Mouse (Mus musculus): ENCODE measurements around the gene Gm43518. TPM values are rescaled to one million over a fixed set of nuclear protein-coding genes. Genes with fewer than 3 reads are reported as not detected.

Gene Gm43518
- total RNA-seq, 2 experiments from 2014 or later, result 0.91 to 1.7 TPM

- no peak for DNase-seq
Measured at GRCm38 (mm10) chr5:123933957-123934591, 6.9 kb downstream of the Gm43518 start.

- no peak for DNase-seq
Measured at GRCm38 (mm10) chr5:123935931-123936330, 8.7 kb downstream of the Gm43518 start.

DNA sequence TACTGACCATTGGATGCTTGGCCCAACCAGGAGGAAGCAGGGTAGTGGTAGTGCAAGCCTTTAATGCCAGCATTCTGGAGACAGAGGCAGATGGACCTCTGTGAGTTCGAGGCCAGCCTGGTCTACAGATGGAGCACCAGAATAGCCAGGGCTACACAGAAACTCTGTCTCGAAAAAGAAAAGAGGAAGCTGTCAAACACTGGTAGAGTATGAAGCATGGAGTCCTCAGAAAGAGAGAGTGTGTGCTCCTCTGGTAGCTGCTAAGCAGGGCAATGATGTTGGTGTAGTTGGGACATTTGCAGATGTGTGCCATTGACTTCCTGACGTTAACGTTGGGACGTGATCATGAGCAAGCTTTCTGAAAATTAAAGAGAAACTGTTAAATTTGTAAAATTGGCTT lies 11.3 kb downstream of the Gm43518 start:
- no peak for DNase-seq

GRCm38 (mm10) chr5:123946546-123946945 lies 19.3 kb downstream of the Gm43518 start:
- no peak for DNase-seq

GRCm38 (mm10) chr5:123947041-123947761 lies 20.0 kb downstream of the Gm43518 start:
- no peak for DNase-seq

GRCm38 (mm10) chr5:123952365-123953045 lies 25.3 kb downstream of the Gm43518 start:
- DNase-seq, result peak; percentile 32 to 48

GRCm38 (mm10) chr5:123957213-123957612 lies 30.0 kb downstream of the Gm43518 start:
- no peak for DNase-seq

DNA sequence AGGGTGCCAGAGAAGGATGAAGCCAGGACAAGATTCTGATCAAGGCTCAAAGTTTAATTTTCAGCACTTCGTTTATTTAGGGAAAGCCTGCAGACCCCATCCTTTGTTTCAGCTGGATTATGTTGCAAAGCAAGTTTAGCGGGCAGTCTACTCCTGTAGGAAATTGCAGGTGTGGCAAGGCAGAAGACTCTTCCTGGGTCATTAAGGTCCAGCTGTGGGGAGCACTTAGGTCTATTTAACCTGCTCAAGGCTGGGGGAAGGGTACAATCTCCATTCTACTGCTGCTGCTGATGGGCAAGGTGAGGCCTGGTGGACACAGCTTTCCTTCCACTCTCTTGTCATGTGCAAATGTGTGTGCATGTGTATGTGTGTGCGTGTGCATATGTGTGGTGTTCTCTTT lies 31.8 kb downstream of the Gm43518 start:
- no peak for DNase-seq

GRCm38 (mm10) chr5:123960129-123960528 lies 32.9 kb downstream of the Gm43518 start:
- DNase-seq, result no peak

GRCm38 (mm10) chr5:123961046-123961445 lies 33.8 kb downstream of the Gm43518 start:
- DNase-seq, result no peak

- DNase-seq, result no peak
Measured at GRCm38 (mm10) chr5:123964208-123964607, 37.0 kb downstream of the Gm43518 start.

GRCm38 (mm10) chr5:123966759-123967158 lies 39.5 kb downstream of the Gm43518 start:
- DNase-seq, result no peak

GRCm38 (mm10) chr5:123968468-123968867 lies 41.2 kb downstream of the Gm43518 start:
- no peak for DNase-seq

DNA sequence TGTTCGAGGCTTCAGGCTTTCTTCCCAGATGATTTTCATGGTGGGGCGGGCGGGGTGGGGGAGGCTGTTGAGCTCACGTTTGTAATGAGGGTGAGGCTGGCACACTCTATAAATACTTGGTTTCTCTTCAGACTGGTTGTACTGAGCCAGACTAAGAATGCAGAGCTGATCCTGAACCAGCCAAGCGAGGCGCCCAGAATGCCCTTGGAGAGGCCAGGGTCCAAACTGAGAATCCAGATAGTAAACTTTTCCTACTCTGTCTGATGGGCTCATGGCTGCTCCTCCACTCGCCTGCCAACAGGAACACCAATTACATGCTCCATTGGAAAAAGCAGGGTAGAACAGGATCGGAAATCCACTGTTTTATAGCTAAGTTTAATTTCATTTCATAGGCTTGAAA lies 42.0 kb downstream of the Gm43518 start:
- no peak for DNase-seq

DNA sequence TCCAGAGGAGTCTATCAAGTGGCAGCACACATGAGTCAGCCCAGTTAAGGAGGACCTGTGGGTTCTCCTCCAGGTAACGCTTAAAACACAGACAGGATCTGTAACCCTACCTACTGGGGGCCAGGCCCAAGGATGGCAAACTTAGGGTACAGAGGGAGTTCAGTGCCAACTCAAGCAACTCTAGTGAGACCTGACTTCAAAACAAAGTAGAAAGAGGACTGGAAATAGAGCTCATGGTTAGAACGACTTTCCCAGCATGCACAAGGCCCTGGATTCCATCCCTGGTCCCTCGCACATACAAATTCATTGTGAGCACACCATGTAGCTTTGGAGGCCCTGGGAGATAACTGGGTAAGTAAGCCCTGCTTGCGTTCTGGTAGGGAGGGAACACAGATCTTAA lies 43.4 kb downstream of the Gm43518 start:
- no peak for DNase-seq

GRCm38 (mm10) chr5:123972453-123972852 lies 45.2 kb downstream of the Gm43518 start:
- no peak for DNase-seq

DNA sequence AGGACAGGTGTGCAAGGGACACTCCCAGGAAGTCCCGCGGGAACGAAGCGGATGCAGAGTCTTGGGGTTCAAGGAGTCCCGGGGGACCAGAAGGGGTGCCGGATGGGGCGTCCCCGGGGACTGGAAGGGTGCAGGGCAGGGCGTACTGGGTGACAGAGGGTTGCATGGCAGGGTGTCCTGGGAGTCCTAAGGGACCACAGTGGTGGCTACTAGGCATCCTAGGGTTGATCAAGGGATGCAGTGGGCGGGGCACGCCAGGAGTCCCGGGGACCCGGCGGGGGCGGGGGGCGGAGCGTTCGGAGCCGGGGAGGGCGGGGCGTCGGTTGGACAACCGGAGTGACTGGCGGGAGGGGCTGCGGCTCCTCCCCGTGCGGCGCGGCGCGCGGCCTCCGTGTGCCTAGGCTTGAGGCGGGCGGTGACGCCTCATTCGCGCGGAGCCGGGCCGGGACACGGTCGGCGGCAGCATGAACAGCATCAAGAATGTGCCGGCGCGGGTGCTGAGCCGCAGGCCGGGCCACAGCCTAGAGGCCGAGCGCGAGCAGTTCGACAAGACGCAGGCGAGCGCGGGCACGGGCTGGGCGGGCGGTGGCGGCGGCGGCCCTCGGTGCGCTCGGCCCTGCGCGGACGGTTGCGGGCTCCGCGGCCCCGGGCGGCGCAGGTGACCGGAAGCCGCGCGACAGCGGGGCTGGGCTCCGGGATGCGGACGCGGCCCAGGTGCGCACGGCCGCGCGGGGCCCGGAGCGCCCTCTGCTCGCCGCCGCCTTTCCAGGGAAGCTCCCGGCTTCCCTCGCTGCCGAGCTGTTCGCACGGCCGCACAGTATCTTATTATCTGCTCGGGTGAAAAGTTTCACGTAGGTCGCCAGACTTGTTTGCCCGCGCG lies 46.3 kb downstream of the Gm43518 start, which contains the start of gene Hip1r:
Gene Hip1r (plus strand): TSS at position 330 of the 880 bp plus-strand sequence.
- DNase-seq, result peak; percentile 60 to 66

- no peak for DNase-seq
Measured at GRCm38 (mm10) chr5:123974179-123974485, 46.9 kb downstream of the Gm43518 start.

DNA sequence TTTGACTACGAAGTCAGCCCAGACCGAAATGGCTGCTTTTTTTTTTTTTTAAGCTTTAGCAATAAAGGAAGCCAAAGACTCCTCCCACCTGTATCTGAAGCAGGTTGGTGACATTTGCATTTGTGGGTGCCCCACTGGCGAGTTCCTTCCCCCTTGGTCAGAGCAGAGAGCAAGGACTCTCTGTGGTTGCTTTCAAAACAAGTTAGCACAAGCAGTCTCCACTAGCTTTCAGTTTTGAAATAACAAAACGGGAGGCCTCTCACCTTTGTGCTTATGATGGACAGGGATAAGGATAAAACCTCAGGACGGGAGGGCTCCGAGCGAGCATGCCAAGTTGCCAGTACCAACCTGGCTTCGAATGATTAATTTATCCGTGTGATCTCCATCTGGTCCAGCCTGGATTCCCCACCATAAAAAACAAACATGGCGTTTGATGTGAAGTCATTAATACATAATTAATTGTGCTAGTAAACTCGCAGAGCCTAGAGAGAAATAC lies 47.4 kb downstream of the Gm43518 start:
- DNase-seq, result no peak

- DNase-seq, result no peak
Measured at GRCm38 (mm10) chr5:123975668-123976180, 48.5 kb downstream of the Gm43518 start.

- no peak for DNase-seq
Measured at GRCm38 (mm10) chr5:123977231-123977630, 50.0 kb downstream of the Gm43518 start.

GRCm38 (mm10) chr5:123978131-123978530 lies 50.9 kb downstream of the Gm43518 start:
- no peak for DNase-seq
